Mouse (Mus musculus): Measurements from ENCODE around the gene Kif26b. TPM values are rescaled to one million over a fixed set of nuclear protein-coding genes. Genes with fewer than 3 reads are reported as not detected.
A peak's percentile ranks its signal among the peaks of the same experiment; 100 is the strongest.

Kif26b gene
- total RNA-seq, 2 experiments from 2014 or later, result 21.2 to 22.7 TPM

- no peak for DNase-seq
Measured at GRCm38 (mm10) chr1:178664271-178664969, 135.5 kb downstream of the Kif26b start.

- no peak for DNase-seq
Measured at GRCm38 (mm10) chr1:178666524-178666923, 137.6 kb downstream of the Kif26b start.

GRCm38 (mm10) chr1:178667808-178668207 is 138.9 kb downstream of the Kif26b start:
- DNase-seq, result no peak

GRCm38 (mm10) chr1:178668907-178669306 is 140.0 kb downstream of the Kif26b start:
- no peak for DNase-seq

- DNase-seq, result no peak
Measured at GRCm38 (mm10) chr1:178673051-178673450, 144.1 kb downstream of the Kif26b start.

GRCm38 (mm10) chr1:178673506-178673905 is 144.6 kb downstream of the Kif26b start:
- peak; percentile 6 for DNase-seq

- DNase-seq, result peak; percentile 19
Measured at GRCm38 (mm10) chr1:178675542-178676252, 146.8 kb downstream of the Kif26b start.

GRCm38 (mm10) chr1:178677160-178677559 is 148.2 kb downstream of the Kif26b start:
- no peak for DNase-seq

GRCm38 (mm10) chr1:178677630-178678221 is 148.8 kb downstream of the Kif26b start:
- no peak for DNase-seq

- peak; percentile 15 for DNase-seq
Measured at GRCm38 (mm10) chr1:178683631-178684030, 154.7 kb downstream of the Kif26b start.

- no peak for DNase-seq
Measured at GRCm38 (mm10) chr1:178684991-178685680, 156.2 kb downstream of the Kif26b start.

- DNase-seq, result no peak
Measured at GRCm38 (mm10) chr1:178686881-178687280, 158.0 kb downstream of the Kif26b start.

- peak; percentile 19 for DNase-seq
Measured at GRCm38 (mm10) chr1:178689512-178689911, 160.6 kb downstream of the Kif26b start.

- no peak for DNase-seq
Measured at GRCm38 (mm10) chr1:178691679-178692078, 162.8 kb downstream of the Kif26b start.

- no peak for DNase-seq
Measured at GRCm38 (mm10) chr1:178700102-178700501, 171.2 kb downstream of the Kif26b start.

GRCm38 (mm10) chr1:178703496-178703895 is 174.6 kb downstream of the Kif26b start:
- DNase-seq, result no peak

GRCm38 (mm10) chr1:178707925-178708351 is 179.0 kb downstream of the Kif26b start:
- no peak for DNase-seq

GRCm38 (mm10) chr1:178708356-178708755 is 179.4 kb downstream of the Kif26b start:
- no peak for DNase-seq

- no peak for DNase-seq
Measured at GRCm38 (mm10) chr1:178712189-178712873, 183.4 kb downstream of the Kif26b start.

GRCm38 (mm10) chr1:178714209-178714608 is 185.3 kb downstream of the Kif26b start:
- DNase-seq, result no peak

- peak; percentile 10 for DNase-seq
Measured at GRCm38 (mm10) chr1:178716411-178716810, 187.5 kb downstream of the Kif26b start.

- DNase-seq, result no peak
Measured at GRCm38 (mm10) chr1:178720821-178721220, 191.9 kb downstream of the Kif26b start.
